Mouse (Mus musculus) MEL (cell line): ENCODE results near the gene Sult1d1.

Experiments
- CHD2 ChIP-seq: IDR thresholded peaks from 2 replicates; pipeline ENCODE4 v1.6.1; 2011; ENCODE audit warnings: low read length, improper control_type of control experiment
- CTCF ChIP-seq, 3 experiments: IDR thresholded peaks in 2 of 3; conservative IDR thresholded peaks in 1 of 3; 2 replicates each; pipeline ENCODE4 v1.5.1; 2011 to 2012; ENCODE audit warnings: low read length in 3 of 3, low read depth in 2 of 3, mild to moderate bottlenecking in 2 of 3, improper control_type of control experiment in 1 of 3, inconsistent platforms in 1 of 3, mixed read lengths in 1 of 3, moderate library complexity in 1 of 3; ENCODE audit not compliant: control insufficient read depth in 1 of 3, insufficient read depth in 1 of 3, poor library complexity in 1 of 3, severe bottlenecking in 1 of 3
- EP300 ChIP-seq, 2 experiments: IDR thresholded peaks; 2 replicates each; pipeline ENCODE4 v1.6.1; 2011; ENCODE audit warnings: improper control_type of control experiment in 2 of 2, low read length in 2 of 2, low read depth in 1 of 2, mild to moderate bottlenecking in 1 of 2
- GATA1 ChIP-seq: IDR thresholded peaks from 2 replicates; pipeline ENCODE4 v1.6.1; 2011; ENCODE audit warnings: low read depth, low read length, improper control_type of control experiment
- MAZ ChIP-seq: IDR thresholded peaks from 2 replicates; pipeline ENCODE4 v1.6.1; 2012; ENCODE audit warnings: low read depth, mild to moderate bottlenecking, inconsistent platforms, low read length, improper control_type of control experiment
- MEF2A ChIP-seq: IDR thresholded peaks from 2 replicates; pipeline ENCODE4 v1.6.1; 2014; ENCODE audit warnings: low read depth, mild to moderate bottlenecking, inconsistent platforms, low read length, improper control_type of control experiment; ENCODE audit not compliant: poor library complexity, insufficient replicate concordance, severe bottlenecking; ENCODE audit errors: extremely low read depth
- MXI1 ChIP-seq: IDR thresholded peaks from 2 replicates; pipeline ENCODE4 v1.6.1; 2011; ENCODE audit warnings: mild to moderate bottlenecking, low read depth, low read length, improper control_type of control experiment
- NELFE ChIP-seq: IDR thresholded peaks from 2 replicates; pipeline ENCODE4 v1.6.1; 2011; ENCODE audit warnings: low read depth, low read length, improper control_type of control experiment
- POLR2AphosphoS2 ChIP-seq: IDR thresholded peaks from 2 replicates; pipeline ENCODE4 v1.6.1; 2011; ENCODE audit warnings: low read length, improper control_type of control experiment
- RAD21 ChIP-seq: IDR thresholded peaks from 2 replicates; pipeline ENCODE4 v1.6.1; 2011; ENCODE audit warnings: mild to moderate bottlenecking, low read depth, low read length, improper control_type of control experiment
- RCOR1 ChIP-seq: IDR thresholded peaks from 2 replicates; pipeline ENCODE4 v1.6.1; 2012; ENCODE audit warnings: low read depth, mild to moderate bottlenecking, inconsistent platforms, low read length, improper control_type of control experiment
- TAL1 ChIP-seq: IDR thresholded peaks from 2 replicates; pipeline ENCODE4 v1.6.1; 2012; ENCODE audit warnings: mild to moderate bottlenecking, inconsistent platforms, low read length, moderate library complexity, mixed read lengths
- USF2 ChIP-seq, 2 experiments: IDR thresholded peaks; 2 replicates each; pipeline ENCODE4 v1.6.1; 2011 to 2012; ENCODE audit warnings: improper control_type of control experiment in 2 of 2, low read length in 2 of 2, borderline replicate concordance in 1 of 2, inconsistent platforms in 1 of 2, low read depth in 1 of 2, mild to moderate bottlenecking in 1 of 2; ENCODE audit not compliant: insufficient read depth in 1 of 2
- ZC3H11A ChIP-seq: IDR thresholded peaks from 2 replicates; pipeline ENCODE4 v1.6.1; 2012; ENCODE audit warnings: low read depth, mild to moderate bottlenecking, inconsistent platforms, low read length, improper control_type of control experiment

DNA sequence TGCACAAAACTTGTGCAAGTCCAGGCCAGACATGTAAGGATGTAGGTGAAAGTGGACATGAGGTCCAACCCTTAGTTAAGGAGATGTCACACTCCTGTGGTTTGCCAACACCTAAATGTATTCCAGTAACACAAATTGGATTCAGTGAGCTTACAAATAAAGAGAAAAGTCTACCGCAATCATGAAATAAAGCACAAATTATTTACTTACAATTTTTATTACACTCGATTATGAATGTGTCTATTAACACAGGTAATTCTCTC is 46.2 kb upstream of the Sult1d1 start:
- TF ChIP-seq MEF2A, result no peak
- TF ChIP-seq CTCF (IDR thresholded peaks at IDR 0.05 in 2 of 3, conservative IDR thresholded peaks at IDR 0.05 in 1 of 3; ENCODE audit: control insufficient read depth in 1 of 3, insufficient read depth in 1 of 3, low read depth in 2 of 3, low read length in 3 of 3, poor library complexity in 1 of 3, severe bottlenecking in 1 of 3), result no peak
- TF ChIP-seq POLR2AphosphoS2, result no peak
- no peak for TF ChIP-seq RCOR1
- TF ChIP-seq MAZ, result no peak
- TF ChIP-seq USF2 (IDR thresholded peaks at IDR 0.05; ENCODE audit: borderline replicate concordance in 1 of 2, insufficient read depth in 1 of 2, low read depth in 1 of 2, low read length in 2 of 2), result no peak
- no peak for TF ChIP-seq TAL1
- TF ChIP-seq MXI1, result no peak
- no peak for TF ChIP-seq EP300 (IDR thresholded peaks at IDR 0.05; ENCODE audit: low read depth in 1 of 2, low read length in 2 of 2)
- TF ChIP-seq CHD2, result no peak
- TF ChIP-seq RAD21, result no peak
- no peak for TF ChIP-seq GATA1
- no peak for TF ChIP-seq ZC3H11A
- no peak for TF ChIP-seq NELFE
